Comparison of ENCODE assay signal across 8 mouse cellular contexts in genomic region chr15:79037913-79038328, GRCm38 (mm10). TPM values are rescaled to one million over a fixed set of nuclear protein-coding genes. Genes with fewer than 3 reads are reported as not detected.
A peak's percentile ranks its signal among the peaks of the same experiment; 100 is the strongest.
DNase-seq lines count a peak whose midpoint lies in the region; ATAC-seq lines count a peak whose summit lies in the region.

No protein-coding gene starts in this region.

- no peak overlapping the region for H3K4me3 ChIP-seq in heart, embryonic 15.5 days

- H3K4me1 ChIP-seq in heart, embryonic 15.5 days (replicated peaks): peaks cover 28% of the 10 kb centered on the region

- H3K4me2 ChIP-seq in heart, embryonic 15.5 days: peak overlapping the region; percentile 45

- no peak overlapping the region for H3K27ac ChIP-seq in heart, embryonic 15.5 days

- no peaks in the 10 kb centered on the region for H3K36me3 ChIP-seq in heart, embryonic 15.5 days

- no peaks in the 10 kb centered on the region for H3K9me3 ChIP-seq in heart, embryonic 15.5 days (replicated peaks)

- H3K27me3 ChIP-seq in heart, embryonic 15.5 days: peaks cover 36% of the 10 kb centered on the region

- 0 out of 2 replicates have a peak overlapping the region, but pooled peaks have one; percentile 1 for H3K9ac ChIP-seq in heart, embryonic 15.5 days

- ATAC-seq in erythroblast, adult 5-6 weeks (replicated peaks; ENCODE audit: low FRiP score, poor library complexity, severe bottlenecking): peak; percentile 69
- ATAC-seq in heart, embryonic 15.5 days (replicated peaks; ENCODE audit: insufficient number of reproducible peaks, insufficient read depth, low FRiP score, low read depth): no peak; the same call in 1 of the 2 replicates
- ATAC-seq in activated CD4-positive, CD25-positive, alpha-beta regulatory T cell, adult 4 months: no peak

- DNase-seq in Muller cell, postnatal 12 days (ENCODE audit: inconsistent ontology term): peak; percentile 79
- DNase-seq in c-Kit-negative CD71-positive TER-119-positive erythroid progenitor cells, embryonic 14.5 days (ENCODE audit: low read depth, low spot score): peak; percentile 68
- peak; percentile 81 for DNase-seq in kidney, postnatal 14 days
- peak; percentile 82 for DNase-seq in lung, postnatal 10 days
- peak; percentile 77 for DNase-seq in right cerebral cortex, postnatal 14 days

- 7% methylated on average over 14 of the region's 14 CpGs for WGBS in heart, embryonic 15.5 days

RNA-seq across cellular contexts. Expression of gene Galr3, which starts 3.8 kb away (rescaled TPM):
- not detected in 2 replicates for total RNA-seq in erythroblast, adult 5-6 weeks (2015; ENCODE audit: low replicate concordance)
- total RNA-seq in erythroblast, adult 5-6 weeks (2017; ENCODE audit: low replicate concordance): not detected in 2 replicates
- not detected in 2 replicates for polyA plus RNA-seq in heart, embryonic 15.5 days (2015; fragmentation: Nextera tagmentation; extraction: Ambion mirVana)
- polyA plus RNA-seq in activated CD4-positive, CD25-positive, alpha-beta regulatory T cell, adult 4 months (2017; shearing (Covaris generic)): not detected

RNA-seq across cellular contexts. Expression of gene H1f0, which starts 9.7 kb away (rescaled TPM):
- total RNA-seq in erythroblast, adult 5-6 weeks (2015; ENCODE audit: low replicate concordance): 6.5 and 8.6 TPM in 2 replicates
- 8.2 and 20.5 TPM in 2 replicates for total RNA-seq in erythroblast, adult 5-6 weeks (2017; ENCODE audit: low replicate concordance)
- 289 and 300 TPM in 2 replicates for polyA plus RNA-seq in heart, embryonic 15.5 days (2015; fragmentation: Nextera tagmentation; extraction: Ambion mirVana)
- 10 to 100 TPM; 37.2 to 37.8 TPM for polyA plus RNA-seq in activated CD4-positive, CD25-positive, alpha-beta regulatory T cell, adult 4 months (2017; shearing (Covaris generic))

RNA-seq across cellular contexts. Expression of gene Ankrd54, which starts 24.8 kb away (rescaled TPM):
- total RNA-seq in erythroblast, adult 5-6 weeks (2015; ENCODE audit: low replicate concordance): 12.3 and 20.0 TPM in 2 replicates
- 7.5 and 11.4 TPM in 2 replicates for total RNA-seq in erythroblast, adult 5-6 weeks (2017; ENCODE audit: low replicate concordance)
- 20.4 and 31.6 TPM in 2 replicates for polyA plus RNA-seq in heart, embryonic 15.5 days (2015; fragmentation: Nextera tagmentation; extraction: Ambion mirVana)
- polyA plus RNA-seq in activated CD4-positive, CD25-positive, alpha-beta regulatory T cell, adult 4 months (2017; shearing (Covaris generic)): 1 to 10 TPM; 7.4 to 8.1 TPM

RNA-seq across cellular contexts. Expression of gene Eif3l, which starts 37.1 kb away (rescaled TPM):
- total RNA-seq in erythroblast, adult 5-6 weeks (2015; ENCODE audit: low replicate concordance): 29.4 and 47.6 TPM in 2 replicates
- total RNA-seq in erythroblast, adult 5-6 weeks (2017; ENCODE audit: low replicate concordance): 51.3 and 56.2 TPM in 2 replicates
- 131 and 151 TPM in 2 replicates for polyA plus RNA-seq in heart, embryonic 15.5 days (2015; fragmentation: Nextera tagmentation; extraction: Ambion mirVana)
- polyA plus RNA-seq in activated CD4-positive, CD25-positive, alpha-beta regulatory T cell, adult 4 months (2017; shearing (Covaris generic)): 100 to 1,000 TPM; 241 to 298 TPM
